Mouse (Mus musculus) kidney, postnatal 4 days (tissue): ENCODE measurements around the gene Chn2.

ENCODE experiments used
- DNase-seq, 2 experiments: peaks; one replicate each; pipeline ENCODE4 v3.0.0; 2021; ENCODE audit warnings: mixed read lengths in 2 of 2

Gene Chn2

DNA sequence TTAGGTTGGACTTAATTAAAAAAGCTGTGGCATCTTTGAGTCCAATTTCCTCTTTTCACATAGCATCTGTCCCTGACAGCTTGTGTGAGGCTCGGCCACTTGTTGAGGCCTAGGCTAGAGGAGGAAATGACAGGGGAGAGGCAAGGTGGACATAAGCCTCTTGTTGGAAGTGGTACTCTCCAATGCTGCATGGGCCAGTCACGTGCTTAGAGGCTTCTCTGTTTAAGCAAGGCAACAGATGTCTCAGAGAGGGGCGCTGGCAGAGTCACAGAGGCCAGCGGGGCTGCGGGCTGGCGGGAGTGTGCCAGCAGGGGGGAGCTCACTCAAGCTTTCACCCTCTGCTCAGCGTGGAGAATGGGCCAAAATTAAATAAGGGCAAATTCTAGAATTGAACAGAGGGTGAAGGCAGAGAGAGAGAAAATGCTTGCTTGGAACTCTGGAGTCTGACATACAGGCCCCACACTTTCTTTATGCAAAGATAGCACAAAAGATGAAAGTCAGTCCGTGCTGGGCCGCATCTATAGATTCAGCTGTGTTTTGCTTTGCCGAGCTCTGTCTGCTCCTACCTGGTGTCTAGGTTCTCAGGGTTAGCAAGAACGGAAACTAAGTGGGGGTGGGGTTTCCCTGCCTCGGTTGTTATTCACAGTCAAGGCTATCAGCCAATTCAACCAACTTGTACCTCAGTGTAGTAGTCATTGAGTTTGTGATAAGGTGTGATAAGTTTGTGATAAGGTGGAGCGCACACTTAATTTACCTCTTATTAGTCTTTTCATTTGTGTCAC lies 80.7 kb downstream of the Chn2 start:
- DNase-seq, result no peak

DNA sequence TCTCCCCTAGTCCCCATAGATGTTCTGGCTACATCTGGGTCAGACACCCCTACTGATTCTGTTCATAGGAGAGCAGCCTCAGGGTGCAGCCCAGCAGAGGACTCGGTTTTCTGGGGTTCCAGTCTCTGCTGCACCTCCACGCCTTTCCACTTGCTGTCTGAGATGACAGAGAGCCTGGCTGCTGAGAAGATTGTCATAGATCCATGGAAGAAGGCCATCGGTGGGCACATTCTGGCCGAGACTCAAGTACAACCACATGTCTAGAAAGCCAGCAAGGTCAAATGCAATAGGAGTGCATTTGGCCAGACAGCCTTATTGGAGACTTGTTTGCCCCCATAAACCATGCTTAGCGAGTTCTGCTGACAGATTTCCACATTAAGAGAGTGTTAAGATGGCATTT lies 81.5 kb downstream of the Chn2 start:
- no peak for DNase-seq

DNA sequence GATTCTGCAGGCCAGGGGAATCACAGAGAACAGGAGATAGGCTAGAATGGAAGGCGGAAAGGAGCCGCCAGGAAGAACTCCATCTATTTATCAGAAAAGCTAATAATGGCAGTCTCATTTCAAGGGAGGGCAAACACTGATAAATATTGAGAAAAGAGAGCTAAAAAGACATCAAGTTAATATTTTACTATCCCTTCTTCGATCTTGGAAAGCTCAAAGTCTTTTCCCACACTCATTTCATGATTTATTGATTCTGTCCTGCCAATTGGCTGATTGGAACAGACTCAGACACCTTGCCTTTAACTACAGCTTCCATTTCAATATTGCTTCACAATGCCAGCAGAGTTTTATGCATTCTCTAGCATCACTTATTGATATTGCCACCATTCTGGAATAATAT lies 85.2 kb downstream of the Chn2 start:
- DNase-seq, result no peak

DNA sequence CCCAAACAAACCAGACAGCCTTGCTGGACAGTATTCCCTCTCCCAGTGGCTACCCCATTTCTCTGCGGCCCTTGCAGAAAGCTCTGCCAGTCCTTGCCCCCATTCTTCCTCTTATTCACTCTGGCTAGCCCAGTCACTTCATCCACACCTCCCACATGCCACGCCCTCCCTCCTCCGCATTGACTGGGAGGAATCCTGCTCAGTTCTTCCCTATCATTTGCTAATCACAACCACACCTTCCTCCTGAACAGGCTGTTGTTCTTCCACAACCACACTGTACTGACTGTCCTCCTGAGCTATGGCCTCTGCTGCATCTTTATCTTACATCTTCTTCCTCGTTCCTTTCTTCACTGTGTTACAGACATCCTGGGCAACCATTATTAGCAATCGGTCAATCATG lies 86.2 kb downstream of the Chn2 start:
- peak; percentile 40 to 42 for DNase-seq

DNA sequence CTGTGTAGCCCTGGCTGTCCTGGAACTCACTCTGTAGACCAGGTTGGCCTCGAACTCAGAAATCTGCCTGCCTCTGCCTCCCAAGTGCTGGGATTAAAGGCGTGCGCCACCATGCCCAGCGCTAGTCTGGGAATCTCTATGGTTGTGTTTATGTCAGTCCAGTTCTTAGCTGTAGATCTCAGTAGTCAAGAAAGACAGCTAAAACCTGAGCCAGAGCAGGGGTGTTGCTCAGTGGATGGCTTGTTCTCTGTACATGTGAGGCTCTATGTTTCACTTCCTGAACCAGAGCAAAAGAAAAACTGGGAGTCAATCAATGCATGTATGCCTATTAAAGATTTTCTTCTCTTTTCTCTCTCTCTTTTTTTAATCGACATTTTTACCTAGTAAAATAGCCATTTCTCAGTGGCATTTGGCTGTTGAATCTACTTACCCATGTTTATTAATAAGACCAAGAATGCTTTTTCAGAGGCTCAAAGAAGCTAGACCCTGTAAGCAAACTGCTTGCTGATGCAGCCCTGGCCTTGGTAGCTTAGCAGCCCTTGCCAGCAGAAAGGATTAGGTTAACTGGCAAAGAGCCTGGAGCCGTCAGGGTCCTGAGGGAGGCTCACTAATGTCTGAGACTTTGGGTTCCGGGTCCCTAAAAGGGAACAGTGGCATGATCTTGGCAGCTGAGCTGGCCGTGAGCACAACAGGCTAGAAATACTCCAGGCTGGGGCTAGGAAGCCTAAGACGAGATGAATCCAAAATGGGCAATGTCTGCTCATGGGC lies 87.1 kb downstream of the Chn2 start:
- DNase-seq, result no peak

DNA sequence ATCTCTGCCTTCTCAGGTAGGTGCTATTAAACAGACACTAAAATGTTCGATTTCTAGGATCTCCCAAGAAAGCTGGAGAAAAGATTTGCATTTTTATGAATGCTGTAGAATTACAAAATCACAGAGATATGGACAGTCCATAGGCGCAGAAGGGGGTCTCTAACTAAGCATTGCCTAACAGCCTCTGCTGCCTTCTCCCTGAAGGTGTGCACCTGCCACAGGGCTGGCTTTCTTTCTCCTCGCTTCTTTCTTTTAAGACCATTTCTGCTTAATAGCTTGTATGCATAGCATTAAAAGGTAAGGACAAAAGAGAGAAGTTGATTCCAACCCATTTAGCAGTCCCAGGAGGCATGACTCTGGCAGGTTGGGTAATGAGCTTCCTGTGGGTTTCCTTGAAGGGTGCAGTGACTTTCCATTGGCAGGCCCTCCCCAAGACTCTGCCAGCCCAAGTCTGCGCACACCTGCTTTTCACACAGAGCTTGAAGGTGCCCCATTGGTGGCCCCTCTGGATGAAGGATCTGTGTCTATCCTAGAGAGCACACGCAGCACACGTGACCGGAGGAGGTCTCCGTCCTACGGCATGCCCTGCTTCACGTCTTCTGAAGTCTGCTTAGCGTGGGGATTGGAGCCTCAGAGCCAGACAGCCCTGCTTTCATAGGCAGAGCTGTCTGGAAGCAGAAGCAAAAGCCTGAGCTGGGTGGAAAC lies 87.8 kb downstream of the Chn2 start:
- DNase-seq, result no peak

DNA sequence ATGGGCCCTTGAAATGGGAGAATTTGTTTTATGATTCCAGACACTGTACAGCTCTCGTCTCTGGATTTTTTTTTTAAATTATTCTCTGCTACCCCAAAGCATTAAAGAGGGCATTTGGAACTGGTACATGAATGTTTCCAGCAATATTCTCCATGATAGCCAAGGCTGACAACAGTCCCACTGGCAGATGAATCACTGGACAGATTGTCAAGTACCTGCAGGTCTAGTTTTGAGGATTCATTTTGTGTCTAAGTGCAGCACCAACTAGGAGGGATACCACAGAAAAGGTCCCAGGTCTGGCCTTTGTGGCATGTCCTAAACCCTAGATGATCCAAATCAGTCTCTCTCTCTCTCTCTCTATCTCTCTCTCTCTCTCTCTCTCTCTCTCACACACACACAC lies 89.3 kb downstream of the Chn2 start:
- DNase-seq, result no peak

DNA sequence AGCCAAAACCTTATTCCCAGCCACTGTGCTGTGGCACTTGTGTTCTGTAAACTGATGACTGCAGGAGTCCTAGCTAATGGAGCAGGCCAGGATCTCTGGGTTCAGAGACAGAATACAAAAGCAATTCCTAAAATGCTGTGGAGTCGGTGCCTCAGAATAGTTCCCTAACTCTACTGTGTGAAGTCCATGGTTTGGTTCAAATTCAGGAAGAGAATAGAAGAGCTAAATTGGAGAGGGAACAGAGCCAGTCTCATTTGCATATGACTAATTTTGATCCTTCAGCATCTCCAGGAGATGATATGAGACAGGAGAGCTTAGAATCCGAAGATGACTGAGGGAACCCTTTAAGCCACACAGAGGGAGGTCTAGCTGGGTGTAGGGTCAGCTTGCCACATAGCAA lies 90.2 kb downstream of the Chn2 start:
- no peak for DNase-seq

DNA sequence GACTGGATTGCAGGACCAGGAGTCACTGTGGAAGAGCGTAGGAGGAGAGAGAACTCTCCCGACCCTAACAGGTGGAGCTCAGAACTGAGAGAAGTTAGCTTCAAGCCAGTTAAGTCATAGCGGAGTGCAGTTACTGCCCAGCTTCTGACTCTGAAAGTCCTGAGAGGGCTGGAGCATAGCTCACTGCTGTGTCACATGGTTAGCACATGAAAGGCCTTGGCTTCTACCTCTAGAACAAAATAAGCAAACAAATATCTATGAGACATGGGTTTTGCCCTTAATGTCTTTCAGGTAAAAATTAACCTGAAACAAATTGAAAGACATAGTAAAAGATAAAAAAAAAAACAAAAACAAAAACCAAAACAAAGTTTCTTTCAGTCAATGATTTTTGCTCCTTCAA lies 91.5 kb downstream of the Chn2 start:
- DNase-seq, result no peak

DNA sequence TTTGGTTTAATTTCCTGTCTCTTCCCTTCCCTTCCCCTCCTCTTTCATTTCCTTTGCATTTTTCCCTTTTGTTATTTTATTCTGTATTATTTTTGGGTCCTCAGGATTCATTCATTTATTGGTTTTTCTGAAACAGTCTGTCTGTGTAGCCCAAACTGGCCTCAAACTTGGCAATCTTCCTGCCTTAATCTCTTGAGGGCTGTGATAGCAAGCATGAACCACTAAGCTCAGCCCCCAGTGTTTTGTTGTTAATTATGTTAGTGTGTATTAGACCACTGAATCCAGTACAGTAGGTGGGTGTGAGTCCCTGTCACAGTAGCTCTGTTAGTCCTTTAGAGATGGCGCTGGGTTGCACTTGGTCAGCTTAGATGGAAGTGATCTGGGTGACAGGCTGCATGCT lies 93.2 kb downstream of the Chn2 start:
- no peak for DNase-seq

DNA sequence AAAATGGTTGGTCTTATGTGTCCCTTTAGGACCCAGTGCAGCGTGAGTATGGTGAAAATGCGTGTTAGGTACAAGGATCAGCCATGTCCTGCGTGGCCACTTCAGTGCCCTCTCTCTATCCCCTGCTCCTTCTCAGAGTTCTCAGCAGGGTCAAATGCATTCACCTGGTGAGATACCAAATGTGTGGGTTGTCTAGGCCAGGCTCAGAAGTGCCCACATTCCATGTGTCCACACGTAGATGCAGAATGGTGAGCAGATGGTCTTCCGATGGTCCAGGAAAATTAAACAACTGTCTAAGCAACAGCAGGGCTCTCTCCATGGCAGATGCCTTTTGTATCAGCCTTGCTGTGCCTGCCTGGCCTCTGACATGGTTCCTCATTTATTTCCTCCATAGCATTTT lies 93.9 kb downstream of the Chn2 start:
- DNase-seq, result no peak

DNA sequence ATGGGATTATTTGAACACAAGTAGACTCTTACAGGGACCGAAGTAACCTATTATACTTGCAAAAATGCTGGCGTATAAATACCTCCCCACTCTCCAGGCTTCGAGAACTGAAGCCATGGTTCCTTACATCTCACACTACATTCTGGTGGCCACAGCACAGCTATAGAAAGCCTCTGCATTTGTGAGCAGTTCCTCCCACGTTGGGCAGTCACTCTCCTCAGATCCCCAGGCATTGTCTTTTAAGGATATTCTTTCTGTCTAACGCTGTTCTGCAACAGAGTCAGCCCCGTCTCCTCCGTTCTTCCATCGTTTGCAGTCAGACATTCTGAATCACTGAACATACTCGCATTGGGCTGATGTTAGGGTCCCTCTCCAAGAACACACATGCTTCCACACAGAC lies 98.8 kb downstream of the Chn2 start:
- no peak for DNase-seq

DNA sequence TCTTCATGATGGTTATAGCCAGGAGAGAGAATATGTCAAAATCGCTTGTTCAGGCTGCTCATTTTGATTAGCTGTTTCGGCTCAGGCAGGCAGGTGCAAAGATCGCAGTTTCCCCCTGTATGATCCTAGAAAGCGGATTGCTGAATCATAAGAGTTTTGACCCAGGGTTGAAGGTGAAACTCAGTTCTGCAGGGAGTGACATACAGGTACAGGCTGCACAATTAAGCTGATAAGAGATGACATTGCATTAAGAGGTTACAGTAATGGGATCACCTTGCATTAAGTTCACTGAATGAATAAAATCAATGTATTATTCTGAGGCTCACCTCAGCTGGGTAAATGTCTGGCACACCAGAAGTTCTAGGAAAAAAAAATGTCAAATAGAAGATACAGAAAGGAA lies 101.1 kb downstream of the Chn2 start:
- DNase-seq, result no peak

DNA sequence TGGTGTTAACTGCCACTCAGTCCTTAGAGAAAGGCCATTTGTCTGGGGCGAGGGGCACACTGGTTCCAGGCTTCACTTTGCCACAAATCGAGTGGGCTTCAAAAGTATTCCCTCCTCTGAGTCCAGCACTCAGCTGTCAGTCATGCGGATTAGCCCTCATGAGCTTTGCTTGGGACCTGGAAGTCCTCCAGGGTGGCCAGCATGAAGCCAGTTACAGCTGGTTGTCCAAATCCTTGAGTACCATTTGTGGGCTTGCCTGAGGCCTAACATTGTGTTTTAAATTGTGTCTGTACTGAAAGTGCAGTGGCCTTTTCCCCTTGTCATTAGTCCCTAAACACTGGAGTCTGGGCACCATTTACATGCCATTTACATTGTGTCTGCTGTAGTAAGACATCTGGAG lies 101.8 kb downstream of the Chn2 start:
- no peak for DNase-seq

DNA sequence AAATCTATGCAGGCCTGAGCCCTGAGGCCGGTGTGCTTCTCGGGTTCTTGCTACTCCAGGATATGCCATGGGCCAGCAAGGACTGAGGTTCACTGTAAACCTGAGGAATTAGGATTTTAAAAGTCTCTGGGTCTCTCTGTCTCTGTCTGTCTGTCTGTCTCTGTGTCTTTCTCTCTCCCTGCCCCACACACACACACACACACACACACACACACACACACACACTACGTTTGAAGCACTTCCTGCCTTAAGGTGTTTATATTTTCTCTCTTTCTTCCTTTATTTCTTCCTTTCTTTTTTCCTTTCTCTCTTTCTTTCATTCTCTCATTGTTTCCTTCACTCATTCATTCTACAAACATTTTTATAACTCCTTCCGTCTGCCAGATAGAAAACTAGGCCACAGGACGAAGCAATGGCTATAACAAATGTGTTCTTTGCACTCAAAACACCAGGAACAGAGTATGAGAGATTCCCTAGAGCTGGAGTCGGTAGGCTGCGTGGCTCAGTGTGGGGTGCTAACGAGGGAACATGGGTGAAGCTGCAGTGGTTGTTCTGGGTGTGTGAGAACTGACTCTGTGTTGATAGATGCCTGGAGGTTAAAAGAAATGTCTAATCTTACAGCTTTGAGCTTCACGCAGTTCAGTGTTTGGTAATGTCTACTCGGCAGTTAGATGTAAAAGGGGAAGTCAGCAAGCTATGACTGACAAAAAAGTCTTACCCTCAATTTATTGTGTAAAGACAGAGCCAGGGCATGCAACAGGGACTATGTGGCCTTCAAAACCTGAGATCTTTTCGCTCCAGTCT lies 103.7 kb downstream of the Chn2 start:
- no peak for DNase-seq

DNA sequence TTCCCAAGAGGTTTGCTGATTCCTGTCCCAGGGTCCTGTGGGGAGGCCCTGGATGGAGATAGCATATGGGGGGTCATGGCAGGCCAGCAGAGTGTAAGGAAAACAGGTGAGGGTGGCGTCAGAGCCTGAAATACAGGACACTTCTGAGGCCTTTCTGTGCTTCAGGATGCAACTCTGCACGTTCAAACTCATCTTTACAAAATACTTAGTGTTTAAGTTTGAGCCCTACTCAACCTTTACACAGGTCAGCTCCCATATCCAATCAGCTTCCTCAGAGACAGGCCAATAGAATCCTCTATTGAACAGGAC lies 104.3 kb downstream of the Chn2 start:
- DNase-seq, result no peak

DNA sequence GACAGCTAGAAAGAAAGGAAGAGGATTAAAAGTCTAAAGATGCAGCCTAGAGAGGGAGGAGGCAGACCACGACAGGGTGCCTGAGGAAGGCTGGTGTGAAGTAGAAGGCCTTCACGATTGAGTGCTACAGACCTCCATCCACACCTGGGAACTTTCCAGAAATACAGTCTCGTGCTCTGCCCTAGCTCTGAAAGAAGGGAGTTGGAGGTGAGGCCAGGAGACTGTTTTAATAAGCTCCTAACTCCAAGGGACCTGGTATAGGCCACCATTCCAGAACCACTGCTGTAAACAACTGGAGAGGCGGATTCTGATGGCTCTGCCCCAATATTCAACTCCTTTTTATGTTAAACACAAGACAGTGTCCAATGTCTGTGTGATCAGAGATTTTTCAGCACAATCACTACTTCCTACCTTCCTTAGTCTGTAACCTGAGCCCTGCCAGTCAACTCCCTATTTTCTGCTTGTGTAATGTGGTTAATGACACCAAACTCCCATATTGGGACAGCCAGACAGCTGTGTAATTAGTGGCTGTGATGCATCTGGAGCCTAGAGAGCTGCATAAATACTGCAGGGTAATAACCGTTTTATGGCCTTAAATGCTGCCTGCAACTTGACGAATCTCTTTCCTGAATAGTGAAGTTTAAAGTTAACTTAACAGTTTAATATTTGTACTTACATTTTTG lies 109.6 kb downstream of the Chn2 start:
- no peak for DNase-seq

DNA sequence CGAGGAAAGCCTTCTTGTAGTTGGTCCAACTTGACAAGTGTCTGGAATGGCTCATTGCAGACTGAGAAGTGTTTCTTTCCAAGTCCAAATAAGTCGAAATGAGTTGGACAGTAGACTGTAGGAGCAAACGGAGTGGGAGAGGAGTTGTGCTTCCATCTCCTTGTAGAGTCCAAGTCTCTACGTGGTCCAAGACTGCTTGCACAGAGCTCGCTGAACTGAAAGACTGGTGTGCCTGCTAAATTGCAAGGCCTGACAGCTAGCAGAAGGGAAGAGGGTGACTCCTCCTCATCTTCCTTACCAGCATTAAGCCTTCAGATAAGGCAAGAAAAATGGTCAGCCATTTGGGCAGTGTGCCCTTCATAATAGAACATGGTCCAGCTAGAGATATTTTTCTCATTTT lies 111.5 kb downstream of the Chn2 start:
- DNase-seq, result no peak

DNA sequence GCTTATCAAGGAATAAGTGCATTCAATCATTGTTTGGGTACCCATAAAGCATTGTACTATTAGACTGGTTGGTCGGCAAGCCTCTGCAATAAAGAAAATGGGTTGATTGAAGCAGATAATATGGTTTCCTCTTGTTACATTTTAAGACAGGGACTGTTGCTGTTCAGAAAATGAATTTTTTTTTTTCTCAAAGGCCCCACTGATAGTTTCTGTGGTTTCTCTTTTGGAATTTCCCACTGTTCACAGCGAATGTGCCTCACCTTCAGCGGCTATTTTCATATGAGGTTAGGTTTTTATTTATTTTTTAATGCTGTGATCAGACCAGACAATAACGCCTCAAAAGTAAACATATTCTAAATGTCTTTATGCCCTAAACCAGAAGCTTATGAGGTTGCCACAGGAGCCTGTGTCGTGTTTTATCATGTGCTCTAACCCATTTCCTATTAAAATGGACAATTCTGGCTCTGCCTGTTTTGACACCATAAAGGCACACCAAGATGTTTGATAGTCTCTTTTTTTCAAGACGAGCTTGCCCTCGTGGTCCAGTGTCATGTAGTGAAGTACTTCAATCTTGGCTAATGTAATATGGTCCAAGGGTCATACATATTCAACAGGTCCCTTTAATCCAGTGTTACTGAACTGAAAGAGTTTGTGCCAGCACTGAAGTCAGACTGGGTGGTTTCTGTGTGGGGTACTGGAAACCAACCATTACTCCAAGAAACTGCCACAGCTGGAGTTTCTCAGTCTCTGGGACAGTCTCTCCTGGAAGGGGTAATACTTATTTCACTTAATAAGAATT lies 112.3 kb downstream of the Chn2 start:
- no peak for DNase-seq

DNA sequence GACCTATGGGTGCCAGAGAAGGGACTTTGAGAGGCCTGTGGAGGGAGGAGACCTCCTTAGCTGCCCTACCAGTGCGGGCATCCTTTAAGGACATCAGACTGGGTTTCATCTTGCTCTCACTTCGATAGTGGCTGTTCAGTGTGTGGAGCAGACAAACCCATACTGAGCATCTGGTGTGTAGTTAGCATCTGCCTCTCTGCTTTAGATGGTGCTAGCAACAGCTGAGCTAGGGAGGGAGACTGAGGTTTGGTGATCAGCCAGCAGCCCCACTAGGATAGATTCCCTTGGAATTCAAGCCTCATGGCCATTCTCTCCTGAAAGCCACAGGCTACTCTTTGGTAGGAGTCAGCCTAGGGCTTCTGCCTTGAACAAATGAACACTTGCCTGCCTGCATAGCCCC lies 117.7 kb downstream of the Chn2 start:
- no peak for DNase-seq

DNA sequence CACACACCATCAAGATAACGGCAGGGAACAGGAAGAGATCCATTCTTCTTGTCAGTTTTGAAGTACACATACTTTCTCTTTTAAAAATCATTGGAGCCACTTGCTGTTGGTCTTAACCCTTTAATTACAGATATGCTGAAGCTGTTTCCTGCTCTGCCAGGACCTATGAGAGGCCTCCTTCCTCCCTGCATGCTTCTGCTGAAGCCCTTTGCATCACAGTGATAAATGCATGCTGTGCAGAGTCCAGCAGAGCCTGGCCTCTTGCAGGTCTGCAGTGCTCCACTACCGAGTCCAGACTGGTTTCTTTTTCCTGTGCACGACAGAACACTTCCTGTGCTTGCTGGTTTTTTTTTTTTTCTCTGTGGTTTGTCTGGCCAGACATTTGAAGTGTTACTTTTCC lies 119.0 kb downstream of the Chn2 start:
- peak; percentile 44 to 57 for DNase-seq

DNA sequence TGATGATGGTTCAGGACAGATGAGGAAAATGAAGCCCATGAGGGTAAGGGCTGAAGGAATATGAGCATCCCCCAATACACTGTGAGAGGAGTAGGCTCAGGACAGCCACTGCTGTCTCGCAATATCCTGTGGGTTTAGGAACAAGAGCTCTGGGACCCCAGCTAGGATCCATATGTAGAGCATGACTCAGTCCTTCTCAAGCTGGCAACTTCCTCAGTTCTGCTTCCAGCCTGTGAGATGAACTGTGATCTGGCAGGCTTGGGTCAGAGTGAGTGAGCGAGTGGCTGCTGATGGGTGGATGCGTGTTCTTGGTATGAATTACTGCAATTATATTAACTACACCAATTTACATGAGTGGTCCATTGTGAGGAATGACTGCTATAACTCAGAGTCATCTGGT lies 121.3 kb downstream of the Chn2 start:
- no peak for DNase-seq
